ENCODE assay signal across 11 mouse cellular contexts in the genomic region with DNA sequence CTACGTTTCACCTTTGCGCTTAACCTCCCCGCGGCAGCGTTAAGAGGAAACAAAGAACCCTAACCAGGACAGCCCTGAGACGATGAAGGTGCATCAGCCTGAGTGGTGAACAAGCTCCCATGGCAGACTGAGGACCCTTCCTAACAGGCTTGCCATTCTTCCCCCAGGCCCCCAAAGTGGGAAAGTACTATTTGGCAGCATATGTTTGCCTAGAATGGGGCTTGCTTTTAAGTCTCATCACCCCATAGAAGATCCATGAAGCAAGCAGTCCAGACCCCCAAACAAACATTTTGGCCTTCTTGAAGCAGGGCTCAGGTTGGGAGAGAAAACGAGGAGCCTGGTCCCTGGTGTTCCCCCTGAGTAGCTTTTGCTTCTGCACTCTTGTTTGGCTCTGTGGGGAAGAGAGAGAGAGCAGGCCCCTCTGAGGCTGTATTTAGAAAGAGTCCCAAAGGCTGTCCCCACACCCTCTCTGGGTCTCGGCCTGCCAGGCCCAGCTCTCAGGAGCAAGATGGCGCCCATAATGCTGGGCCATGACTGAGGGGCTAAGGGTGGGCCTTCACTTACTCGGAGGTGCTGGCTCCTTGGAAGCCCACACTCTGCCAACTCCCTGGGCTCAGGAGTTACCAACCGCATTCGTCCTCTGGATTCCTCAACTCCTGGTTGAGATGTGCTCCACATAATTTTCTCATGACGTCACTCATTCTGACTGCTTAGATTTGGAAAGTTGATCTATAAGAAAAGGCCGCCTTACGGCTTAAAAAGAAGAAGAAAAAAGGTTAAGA. TPM values are rescaled to one million over a fixed set of nuclear protein-coding genes. Genes with fewer than 3 reads are reported as not detected.
DNase-seq lines count a peak whose midpoint lies in the region; ATAC-seq and TF ChIP-seq lines count a peak whose summit lies in the region.
"Had no signal": no experiment of that assay in that cellular context is flagged by ENCODE, and none has a peak within 500 bp of the region (broad histone marks: within the 10 kb centered on the region; RNA-seq: fewer than 3 reads in every experiment).

No protein-coding gene starts in this region.

- peak overlapping the region; percentile 27 for H3K4me3 ChIP-seq in kidney, adult 2 months (ENCODE audit: insufficient read depth, low read depth, low read length)
- peak overlapping the region; percentile 3; the same call in 1 of the 2 replicates for H3K4me3 ChIP-seq in testis, adult 2 months (ENCODE audit: control insufficient read depth, low read depth, low read length)
- peak overlapping the region; percentile 24 for H3K4me3 ChIP-seq in heart, embryonic 16.5 days (ENCODE audit: low read length)
- H3K4me3 ChIP-seq: limb, embryonic 12.5 days had no signal

- H3K27ac ChIP-seq in kidney, adult 2 months (ENCODE audit: insufficient read depth, low read depth, low read length) = peak overlapping the region; percentile 61
- H3K27ac ChIP-seq in testis, adult 2 months (ENCODE audit: control insufficient read depth, insufficient read depth, low read depth, low read length) = no peak overlapping the region
- peak overlapping the region; percentile 82 for H3K27ac ChIP-seq in heart, embryonic 16.5 days (ENCODE audit: low read length)

- no peaks in the 10 kb centered on the region for H3K36me3 ChIP-seq in kidney, adult 2 months (ENCODE audit: control insufficient read depth, insufficient read depth, low read length)
- no peaks in the 10 kb centered on the region for H3K36me3 ChIP-seq in testis, adult 2 months (ENCODE audit: control insufficient read depth, insufficient read depth, low read length)
- H3K36me3 ChIP-seq in heart, embryonic 16.5 days (ENCODE audit: control insufficient read depth, insufficient read depth) = peaks cover 18% of the 10 kb centered on the region
- H3K36me3 ChIP-seq: limb, embryonic 12.5 days had no signal

- peaks cover 5% of the 10 kb centered on the region; the same call in 1 of the 2 replicates for H3K9me3 ChIP-seq in heart, embryonic 16.5 days (replicated peaks; ENCODE audit: control insufficient read depth, low read length)

- no peak for TF ChIP-seq CTCF in kidney, adult 2 months (conservative IDR thresholded peaks at IDR 0.05; ENCODE audit: insufficient read depth, insufficient read length, low read depth, low read length)
- TF ChIP-seq CTCF in testis, adult 2 months (IDR thresholded peaks at IDR 0.05; ENCODE audit: control insufficient read depth, insufficient read depth, insufficient replicate concordance, low read depth, low read length) = no peak

- peak; percentile 37; the same call in 1 of the 2 replicates for ATAC-seq in heart, embryonic 16.5 days (replicated peaks; ENCODE audit: extremely low read depth, insufficient read depth, low FRiP score)
- ATAC-seq in monocyte, adult 5-6 weeks (replicated peaks; ENCODE audit: insufficient number of reproducible peaks, low FRiP score, low TSS enrichment, poor library complexity, severe bottlenecking) = no peak

- TF ChIP-seq POLR2A in kidney, adult 2 months (IDR thresholded peaks at IDR 0.05; ENCODE audit: low read depth, low read length) = no peak
- no peak for TF ChIP-seq POLR2A in testis, adult 2 months (IDR thresholded peaks at IDR 0.05; ENCODE audit: control insufficient read depth, low read depth, low read length)

- 87% methylated on average over 15 of the region's 15 CpGs for WGBS in kidney, adult 2 months
- 72% methylated on average over 15 of the region's 15 CpGs for WGBS in heart, embryonic 16.5 days

- H3K4me1 ChIP-seq in kidney, adult 2 months (ENCODE audit: control insufficient read depth, insufficient read depth, low read length) = no peaks in the 10 kb centered on the region
- peaks cover 7% of the 10 kb centered on the region for H3K4me1 ChIP-seq in testis, adult 2 months (ENCODE audit: control insufficient read depth, insufficient read depth, low read length)
- peaks cover 17% of the 10 kb centered on the region for H3K4me1 ChIP-seq in heart, embryonic 16.5 days (ENCODE audit: control insufficient read depth, insufficient read depth, low read length)

- no peaks in the 10 kb centered on the region for H3K27me3 ChIP-seq in kidney, adult 2 months (replicated peaks; ENCODE audit: control insufficient read depth, insufficient read depth, low read length)
- no peaks in the 10 kb centered on the region for H3K27me3 ChIP-seq in testis, adult 2 months (ENCODE audit: control insufficient read depth, insufficient read depth, low read length)
- no peaks in the 10 kb centered on the region for H3K27me3 ChIP-seq in heart, embryonic 16.5 days (ENCODE audit: control insufficient read depth, insufficient read depth, low read length)
- H3K27me3 ChIP-seq: limb, embryonic 12.5 days had no signal

- DNase-seq in kidney, adult 2 months = no peak
- DNase-seq in kidney, adult 8-10 months = no peak
- DNase-seq in testis, postnatal 14 days (ENCODE audit: low spot score) = no peak
- peak; percentile 47 for DNase-seq in testis, postnatal 10 days (ENCODE audit: low spot score)
- DNase-seq in adrenal gland, adult 2 months = no peak

- peak overlapping the region; percentile 54 for H3K4me2 ChIP-seq in heart, embryonic 16.5 days (ENCODE audit: low read depth, low read length)
- H3K4me2 ChIP-seq: limb, embryonic 12.5 days; midbrain, embryonic 11.5 days had no signal

- H3K9ac ChIP-seq in heart, embryonic 16.5 days (ENCODE audit: low read length) = peak overlapping the region; percentile 11
- H3K9ac ChIP-seq: forebrain, postnatal 0 days; limb, embryonic 12.5 days had no signal

RNA-seq across cellular contexts. Expression of gene Zbtb38, which starts 0.6 kb away (rescaled TPM):
- polyA plus RNA-seq in kidney, adult 2 months (2012; rRNA removed) = 10.2 and 12.9 TPM in 2 replicates
- 2.2 and 2.4 TPM in 2 replicates for polyA plus RNA-seq in testis, adult 2 months (2012; rRNA removed)
- 28.3 and 29.6 TPM in 2 replicates for polyA plus RNA-seq in heart, embryonic 16.5 days (2015; fragmentation: Nextera tagmentation; extraction: Ambion mirVana)
- 25.0 to 52.6 TPM (median 30.4 TPM) in 3 replicates for total RNA-seq in monocyte, adult 5-6 weeks (2017)
- total RNA-seq in adrenal gland, adult 2 months (2021) = 10 to 100 TPM; 63.1 to 73.9 TPM
- 13.6 and 17.4 TPM in 2 replicates for polyA plus RNA-seq in adrenal gland, adult 2 months (2012; rRNA removed)
